Mouse (Mus musculus): ENCODE results near the gene Arl15.

- TF ChIP-seq EP300 (IDR thresholded peaks at IDR 0.05), result no peak
- no peak for TF ChIP-seq CTCF (IDR thresholded peaks at IDR 0.05)
Measured at GRCm38 (mm10) chr13:113829079-113829478, 34.8 kb downstream of the Arl15 start.
